Mouse (Mus musculus) hindbrain, embryonic 14.5 days (tissue): Measurements from ENCODE around the gene Uroc1. TPM values are rescaled to one million over a fixed set of nuclear protein-coding genes. Genes with fewer than 3 reads are reported as not detected.
A peak's percentile ranks its signal among the peaks of the same experiment; 100 is the strongest.

Source experiments
- ATAC-seq: fragments of 200-750 bp; cut with Nextera tagmentation; 2 replicates; pipeline ENCODE4 v1.8.0; 2017; ENCODE audit warnings: moderate number of reproducible peaks, mild to moderate bottlenecking, moderate TSS enrichment, moderate library complexity; ENCODE audit not compliant: low FRiP score
- DNase-seq: peaks from one replicate; pipeline ENCODE4 v3.0.0-alpha.2; 2015; ENCODE audit warnings: low spot score
- H3K27ac ChIP-seq: fragments of 300-500 bp; sonication (generic); 2 replicates; pipeline ENCODE4 v1.5.1; 2014; ENCODE audit warnings: mild to moderate bottlenecking, moderate library complexity
- H3K27me3 ChIP-seq: fragments of 300-500 bp; sonication (generic); 2 replicates; pipeline ENCODE4 v1.6.1; 2014; ENCODE audit warnings: mild to moderate bottlenecking, low read length, mixed read lengths; ENCODE audit not compliant: control insufficient read depth, insufficient read depth
- H3K36me3 ChIP-seq: fragments of 300-500 bp; sonication (generic); replicated peaks from 2 replicates; pipeline ENCODE4 v1.6.1; 2014; ENCODE audit not compliant: control insufficient read depth, insufficient read depth
- H3K4me1 ChIP-seq: fragments of 300-500 bp; sonication (generic); replicated peaks from 2 replicates; pipeline ENCODE4 v1.6.1; 2014; ENCODE audit warnings: antibody characterized with exemption, low read length, mixed read lengths; ENCODE audit not compliant: control insufficient read depth, insufficient read depth
- H3K4me2 ChIP-seq: fragments of 300-500 bp; sonication (generic); replicated peaks from 2 replicates; pipeline ENCODE4 v1.6.1; 2014; ENCODE audit warnings: mild to moderate bottlenecking, moderate library complexity
- H3K4me3 ChIP-seq: fragments of 300-500 bp; sonication (generic); replicated peaks from 2 replicates; pipeline ENCODE4 v1.5.1; 2014; ENCODE audit warnings: mild to moderate bottlenecking, low read length
- H3K9ac ChIP-seq: fragments of 300-500 bp; sonication (generic); 2 replicates; pipeline ENCODE4 v1.6.1; 2014
- H3K9me3 ChIP-seq: fragments of 300-500 bp; sonication (generic); 2 replicates; pipeline ENCODE4 v1.6.1; 2016; ENCODE audit warnings: low read length; ENCODE audit not compliant: control insufficient read depth
- whole genome bisulfite sequencing: fragments of 180-500 bp; shearing (Covaris S2); extraction: QIAGEN DNeasy Blood & Tissue Kit; methylation state at CpG from one replicate; pipeline ENCODE4 v1.1.7; 2014; 5-methylcytosine and 5-hydroxymethylcytosine counted together
- polyA plus RNA-seq: library from polyadenylated mRNA; unstranded; fragments of >200 nt; fragmentation: Nextera tagmentation; extraction: Ambion mirVana; gene quantifications from 2 replicates; pipeline ENCODE4 v1.2.1, GENCODE M21; 2014

Gene Uroc1
- polyA plus RNA-seq: not detected in 2 replicates

DNA sequence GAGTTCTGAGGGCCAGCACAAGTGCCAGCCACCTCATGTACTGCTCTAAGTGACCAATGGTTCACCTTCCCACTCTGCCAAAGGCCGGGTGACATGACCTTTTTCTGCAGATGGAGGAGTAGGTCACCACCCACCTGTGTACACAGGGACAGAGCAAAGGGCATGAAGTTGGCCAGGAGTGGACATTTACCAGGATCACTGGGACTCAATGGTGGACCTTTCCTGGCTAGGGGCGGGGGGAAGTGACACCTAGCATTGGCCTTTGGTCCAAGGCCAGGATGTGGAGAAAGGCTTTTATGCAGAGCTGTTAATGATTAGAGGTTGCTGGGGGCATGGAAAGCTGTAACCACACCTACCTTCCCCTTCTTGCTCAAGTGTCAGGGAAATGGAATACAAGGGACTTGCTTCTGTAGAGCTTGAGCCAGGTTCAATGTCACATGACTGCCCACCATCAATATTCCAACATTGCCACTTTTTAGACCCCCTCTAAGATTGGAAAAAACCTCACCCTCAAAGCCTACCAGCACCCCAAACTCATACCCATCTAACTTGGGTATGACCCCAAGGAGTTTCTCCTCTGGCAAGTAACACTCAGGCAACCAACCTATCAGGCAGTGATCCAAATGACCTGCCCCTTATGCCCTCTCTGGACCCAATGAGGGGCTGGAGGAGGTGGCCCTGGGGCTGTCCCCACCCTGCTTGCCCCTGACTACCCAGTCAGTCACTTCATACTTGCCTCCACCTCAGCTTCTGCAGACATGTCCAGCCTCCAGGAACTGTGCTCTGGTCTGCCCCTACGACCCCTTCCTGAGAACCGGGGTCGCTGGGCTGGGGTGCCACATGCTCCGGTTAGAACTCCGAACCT, at the start of gene Uroc1:
TSS of gene Uroc1 (plus strand) at position 724 of the 865 bp plus-strand sequence.
- no peak within 1 kb of the TSS for H3K27ac ChIP-seq
- H3K4me1 ChIP-seq: no peaks in the 10 kb centered on the region
- DNase-seq (no peak), ATAC-seq (no peak)
- 88% methylated on average over 7 of the region's 7 CpGs for WGBS
- no peaks in the 10 kb centered on the region for H3K36me3 ChIP-seq
- no peaks in the 10 kb centered on the region for H3K9me3 ChIP-seq
- no peak within 1 kb of the TSS for H3K4me3 ChIP-seq
- H3K9ac ChIP-seq: no peak within 1 kb of the TSS
- no peaks in the 10 kb centered on the region for H3K27me3 ChIP-seq
- H3K4me2 ChIP-seq: no peak within 1 kb of the TSS

DNA sequence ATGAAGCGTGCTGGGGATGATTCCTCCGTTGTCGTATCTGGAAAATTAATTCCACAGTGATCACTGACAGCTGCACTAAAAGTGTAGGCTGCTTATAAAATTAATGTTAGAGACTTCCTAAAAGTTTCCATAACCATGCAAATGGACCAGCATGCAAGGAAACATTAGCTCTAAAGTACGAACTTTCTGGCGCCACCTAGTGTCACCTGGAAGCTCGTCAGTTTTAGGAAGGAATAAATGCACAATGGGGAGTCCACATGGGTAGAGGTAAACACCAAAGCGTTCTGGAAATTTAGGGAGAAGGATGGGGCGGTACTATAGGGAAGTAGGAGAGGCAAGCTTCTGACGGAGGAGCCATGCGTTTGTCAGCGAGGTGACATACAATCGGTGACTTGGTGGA, 44.8 kb upstream of the Uroc1 start:
- WGBS: 57% methylated on average over 12 of the region's 12 CpGs
- Histone ChIP-seq H3K4me1 (no peaks in the 10 kb centered on the region), H3K27ac (no peak overlapping the region), H3K27me3 (no peaks in the 10 kb centered on the region), H3K9ac (no peak overlapping the region), H3K4me3 (no peak overlapping the region), H3K36me3 (no peaks in the 10 kb centered on the region), H3K4me2 (no peak overlapping the region), H3K9me3 (no peaks in the 10 kb centered on the region)
- ATAC-seq (no peak), DNase-seq (peak; percentile 34)

DNA sequence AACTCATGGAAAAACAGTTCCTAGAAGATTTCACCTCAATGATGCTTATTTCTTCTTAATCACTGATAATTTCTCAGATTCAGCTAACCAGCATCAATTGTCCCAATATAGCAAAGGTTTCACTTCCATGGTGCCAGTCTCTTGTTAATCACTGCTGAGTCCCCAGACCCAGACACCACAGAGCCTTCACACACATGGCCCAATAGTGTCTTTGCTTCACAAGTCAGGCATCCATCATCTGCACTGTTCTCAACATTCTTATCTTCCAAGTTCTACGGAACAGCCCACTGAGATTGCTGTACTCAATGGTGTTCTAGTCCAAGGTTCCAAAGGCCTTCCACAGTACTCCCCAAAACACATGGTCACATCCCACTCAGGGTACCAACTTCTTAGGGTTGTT, 32.2 kb upstream of the Uroc1 start, which contains the start of gene BC048671:
TSS of gene BC048671 (plus strand) at position 301 of the 400 bp plus-strand sequence.
- Histone ChIP-seq H3K4me1 (no peaks in the 10 kb centered on the region), H3K9me3 (no peaks in the 10 kb centered on the region), H3K4me2 (no peak within 1 kb of the TSS), H3K27me3 (no peaks in the 10 kb centered on the region), H3K27ac (no peak within 1 kb of the TSS), H3K9ac (no peak within 1 kb of the TSS), H3K36me3 (no peaks in the 10 kb centered on the region), H3K4me3 (no peak within 1 kb of the TSS)
- DNase-seq (no peak), ATAC-seq (no peak)
- WGBS: 97% methylated on average over 1 of the region's 1 CpGs

DNA sequence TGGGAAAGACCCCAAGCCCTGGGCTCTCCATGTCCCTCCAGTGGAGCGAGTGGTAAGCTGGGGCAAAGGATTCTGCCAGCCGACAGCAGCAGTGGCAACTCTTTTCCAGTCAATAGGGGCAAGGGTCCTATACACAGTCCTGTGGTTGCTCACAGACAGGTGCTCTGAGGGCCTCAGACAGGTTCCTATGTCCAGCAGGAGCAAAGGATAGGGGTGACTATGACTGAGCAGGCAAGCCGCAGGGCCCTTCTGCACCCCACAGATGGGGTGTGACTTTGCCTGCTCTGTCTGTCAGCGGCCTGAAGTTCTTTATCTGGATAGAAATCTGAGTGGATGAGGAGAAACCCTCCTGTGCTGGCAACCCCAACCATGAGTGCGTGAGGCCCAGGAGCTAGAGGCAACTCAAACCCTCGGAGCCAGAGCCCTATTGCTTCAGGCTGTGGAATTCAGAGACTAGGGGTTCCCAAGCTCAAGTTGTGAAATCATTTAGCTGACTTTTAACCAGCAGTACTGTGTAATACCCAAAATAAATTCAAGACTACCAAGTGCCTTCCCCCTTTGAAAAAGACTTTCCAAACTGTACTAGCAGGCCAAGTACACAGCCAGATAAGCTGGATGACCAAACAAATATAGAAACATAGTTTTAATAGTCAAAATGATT, 26.6 kb upstream of the Uroc1 start:
- Histone ChIP-seq H3K4me2 (no peak overlapping the region), H3K9ac (no peak overlapping the region), H3K9me3 (peaks cover 11% of the 10 kb centered on the region; the same call in 1 of the 2 replicates), H3K36me3 (no peaks in the 10 kb centered on the region), H3K4me3 (no peak overlapping the region), H3K4me1 (no peaks in the 10 kb centered on the region), H3K27me3 (no peaks in the 10 kb centered on the region), H3K27ac (no peak overlapping the region)
- ATAC-seq: no peak
- WGBS: 86% methylated on average over 6 of the region's 6 CpGs
- no peak for DNase-seq

DNA sequence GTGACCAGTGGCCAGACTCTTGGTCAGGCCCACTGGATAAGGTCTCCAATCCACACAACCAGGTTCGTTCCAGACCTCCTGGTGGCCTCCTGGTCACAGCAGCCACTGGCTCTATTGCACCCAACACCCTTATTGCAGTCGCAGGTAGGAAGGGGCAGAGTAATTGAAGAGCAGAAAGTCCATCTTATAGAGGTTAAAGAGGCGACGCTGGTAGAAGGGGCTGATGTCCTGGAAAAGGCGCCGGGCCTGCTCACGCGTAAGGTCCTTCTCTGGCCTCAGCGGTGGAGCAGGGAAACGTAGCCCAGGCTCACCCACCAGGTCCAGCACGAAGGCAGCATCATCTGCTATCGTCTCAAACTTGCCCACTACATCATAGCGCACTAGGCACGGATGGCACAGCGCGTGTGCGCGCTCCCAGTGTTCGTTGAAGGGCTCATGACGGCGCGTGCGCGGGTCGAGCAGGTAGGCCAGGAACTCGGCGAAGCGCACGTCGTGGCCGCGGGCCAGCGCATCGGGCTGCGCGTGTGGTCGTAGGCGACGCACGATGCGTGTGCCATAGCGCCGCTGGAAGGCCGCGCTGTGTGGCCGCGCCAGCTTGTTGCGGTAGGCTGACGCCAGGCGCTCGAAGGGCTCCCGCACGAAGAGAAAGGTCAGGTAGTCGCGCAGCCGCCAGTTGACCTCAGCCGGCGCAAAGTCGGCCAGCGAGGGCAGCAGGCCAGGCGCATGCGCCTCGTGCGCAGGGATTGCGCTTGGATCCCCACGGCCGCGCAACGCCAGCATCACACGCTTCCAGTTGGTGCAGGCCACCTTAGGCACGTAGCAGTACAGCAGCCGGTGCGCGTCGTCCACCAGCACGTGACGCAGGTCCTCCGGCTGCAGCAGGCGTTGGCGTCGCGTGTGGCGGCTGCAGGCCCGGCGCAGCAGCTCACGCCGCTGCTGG, 24.0 kb upstream of the Uroc1 start:
- Histone ChIP-seq H3K36me3 (no peaks in the 10 kb centered on the region), H3K27me3 (no peaks in the 10 kb centered on the region), H3K27ac (no peak overlapping the region), H3K4me2 (no peak overlapping the region), H3K9me3 (peaks cover 11% of the 10 kb centered on the region; the same call in 1 of the 2 replicates), H3K4me3 (no peak overlapping the region), H3K9ac (no peak overlapping the region), H3K4me1 (no peaks in the 10 kb centered on the region)
- no peak for ATAC-seq
- DNase-seq: no peak
- 86% methylated on average over 87 of the region's 87 CpGs for WGBS

DNA sequence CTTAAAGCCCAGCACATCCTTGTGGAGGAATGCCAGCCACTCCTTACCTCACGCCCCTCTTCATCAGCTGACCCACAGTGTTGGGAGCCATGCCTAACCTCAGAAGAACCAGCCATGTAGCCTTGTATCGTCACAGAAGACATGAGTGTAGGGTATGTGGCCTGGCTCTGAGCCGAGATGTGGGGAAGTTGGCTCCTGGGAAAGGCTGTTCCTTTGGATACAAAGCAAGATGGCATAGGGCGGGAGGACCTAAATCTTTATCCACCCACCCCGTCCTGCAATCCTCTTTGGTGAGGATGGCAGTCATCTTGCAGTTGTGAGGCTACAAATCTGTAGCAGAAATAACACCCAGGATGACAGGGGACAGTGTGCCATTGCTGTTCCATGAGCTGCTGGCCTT, 17.1 kb upstream of the Uroc1 start:
- no peak for ATAC-seq

DNA sequence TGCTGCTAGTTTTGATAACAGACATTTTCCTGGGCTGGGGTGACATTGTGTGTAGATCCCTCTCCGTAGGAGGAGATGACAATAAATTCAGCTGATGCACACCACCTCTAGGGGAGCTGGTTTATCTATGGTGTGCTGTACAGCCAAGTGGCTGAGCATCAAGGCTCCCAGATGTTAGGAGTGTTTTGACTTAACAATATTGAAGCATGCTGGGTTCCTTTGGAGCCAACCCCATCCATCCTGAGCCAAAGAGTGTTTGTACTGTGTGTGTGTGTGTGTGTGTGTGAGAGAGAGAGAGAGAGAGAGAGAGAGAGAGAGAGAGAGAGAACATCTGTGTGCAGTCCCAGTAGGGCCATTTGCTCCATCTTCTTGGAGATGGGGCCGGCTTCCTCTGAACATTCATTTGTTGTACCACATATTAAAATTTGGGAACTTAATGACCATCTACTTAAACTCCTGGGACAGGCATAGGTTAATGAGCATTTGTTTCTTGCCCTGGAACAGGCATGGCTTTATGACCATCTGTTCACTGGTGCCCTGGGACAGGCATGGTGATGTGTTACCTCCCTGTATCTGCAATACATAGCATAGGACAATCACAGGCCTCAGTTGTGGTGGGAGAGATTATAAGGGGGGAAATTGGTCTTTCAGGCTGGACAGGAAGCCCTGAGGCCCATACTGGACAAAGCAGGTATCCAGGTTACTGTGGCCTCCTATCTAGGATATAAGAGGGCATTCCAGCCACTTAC, 15.4 kb upstream of the Uroc1 start:
- Histone ChIP-seq H3K27ac (no peak overlapping the region), H3K4me2 (no peak overlapping the region), H3K9ac (no peak overlapping the region), H3K27me3 (no peaks in the 10 kb centered on the region), H3K36me3 (no peaks in the 10 kb centered on the region), H3K4me1 (no peaks in the 10 kb centered on the region), H3K9me3 (no peaks in the 10 kb centered on the region), H3K4me3 (no peak overlapping the region)
- DNase-seq: no peak
- 60% methylated on average over 2 of the region's 2 CpGs for WGBS
- no peak for ATAC-seq

More for the DNA sequence above, 17.1 kb upstream of the Uroc1 start:
- H3K4me1 ChIP-seq: no peaks in the 10 kb centered on the region
- no peak for DNase-seq
- WGBS: 91% methylated on average over 5 of the region's 5 CpGs
- no peak overlapping the region for H3K4me2 ChIP-seq
- H3K9ac ChIP-seq: no peak overlapping the region
- H3K27ac ChIP-seq: no peak overlapping the region
- no peak overlapping the region for H3K4me3 ChIP-seq
- no peaks in the 10 kb centered on the region for H3K9me3 ChIP-seq
- no peaks in the 10 kb centered on the region for H3K27me3 ChIP-seq
- H3K36me3 ChIP-seq: no peaks in the 10 kb centered on the region

DNA sequence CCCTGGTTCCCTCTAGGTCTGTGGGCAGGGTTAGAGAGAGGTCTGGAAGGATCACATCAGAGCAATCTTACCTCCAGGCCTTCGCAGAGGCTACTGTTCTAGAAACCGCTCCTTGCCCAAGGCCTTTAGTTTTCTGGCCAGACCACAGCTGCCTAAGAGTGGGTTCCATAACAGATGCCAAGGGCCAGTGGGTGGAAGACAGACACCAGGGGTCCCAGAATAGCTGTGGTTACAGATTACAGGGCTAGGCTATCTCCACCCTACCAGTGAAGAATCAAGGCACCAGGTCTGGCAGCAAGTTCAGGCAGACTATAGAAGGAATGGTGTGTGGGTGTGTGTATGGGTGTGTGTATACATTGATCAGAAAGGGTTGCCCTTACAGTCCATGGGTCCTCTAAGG, 14.1 kb upstream of the Uroc1 start:
- 91% methylated on average over 2 of the region's 2 CpGs for WGBS

More for the DNA sequence above, 14.1 kb upstream of the Uroc1 start:
- no peaks in the 10 kb centered on the region for H3K4me1 ChIP-seq
- no peaks in the 10 kb centered on the region for H3K36me3 ChIP-seq
- DNase-seq: no peak
- no peak overlapping the region for H3K27ac ChIP-seq
- no peak overlapping the region for H3K9ac ChIP-seq
- ATAC-seq: no peak
- H3K9me3 ChIP-seq: no peaks in the 10 kb centered on the region
- H3K27me3 ChIP-seq: no peaks in the 10 kb centered on the region
- no peak overlapping the region for H3K4me2 ChIP-seq
- H3K4me3 ChIP-seq: no peak overlapping the region
